Mouse (Mus musculus): ENCODE measurements around the gene Exosc7.

DNA sequence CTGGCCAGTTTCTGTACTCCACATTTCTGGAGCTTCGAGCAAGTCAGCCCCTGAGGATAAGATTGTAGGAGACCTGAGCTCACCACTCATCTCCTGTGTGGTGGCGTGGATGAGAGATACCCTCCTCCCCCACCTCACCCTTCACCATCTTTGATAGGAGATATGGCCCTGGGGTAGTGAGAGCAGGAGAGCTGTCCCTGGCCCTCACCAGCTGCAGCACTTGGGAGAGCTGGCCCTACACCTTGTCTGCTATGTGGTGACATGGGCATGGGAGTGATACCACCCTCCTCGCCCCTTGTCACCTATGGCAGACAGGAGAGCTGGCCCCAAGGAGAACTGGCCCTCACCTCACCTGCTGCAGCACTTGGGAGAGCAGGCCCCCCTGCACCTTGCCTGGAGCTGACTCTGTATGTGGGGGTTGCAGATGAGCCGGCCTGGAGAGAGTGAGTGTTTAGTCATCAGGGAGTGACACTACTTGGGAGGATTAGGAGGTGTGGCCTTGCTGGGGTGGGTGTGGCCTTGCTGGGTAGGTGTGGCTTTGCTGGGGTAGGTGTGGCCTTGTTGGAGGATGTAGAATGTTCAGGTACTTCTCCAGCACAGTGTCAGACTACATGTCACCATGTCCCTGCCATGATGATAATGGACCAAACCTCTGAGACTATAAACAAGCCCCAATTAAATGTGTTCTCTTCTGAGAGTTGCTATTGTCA lies 50.1 kb downstream of the Exosc7 start:
- TF ChIP-seq CTCF (IDR thresholded peaks at IDR 0.05; ENCODE audit: control insufficient read depth, insufficient read depth, insufficient replicate concordance, low read depth, low read length) (no peak), POLR2A (IDR thresholded peaks at IDR 0.05; ENCODE audit: control insufficient read depth, low read depth, low read length) (no peak)
